Mouse (Mus musculus) neural tube, embryonic 12.5 days (tissue): ENCODE data around the gene Tbc1d8. TPM values are rescaled to one million over a fixed set of nuclear protein-coding genes. Genes with fewer than 3 reads are reported as not detected.

Source experiments
- ATAC-seq: fragments of 200-750 bp; cut with Nextera tagmentation; 2 replicates; pipeline ENCODE4 v1.8.0; 2017; ENCODE audit warnings: low read depth, mild to moderate bottlenecking, moderate TSS enrichment, moderate library complexity; ENCODE audit not compliant: low FRiP score
- H3K27ac ChIP-seq: fragments of 300-500 bp; sonication (generic); 2 replicates; pipeline ENCODE4 v1.5.1; 2016
- H3K27me3 ChIP-seq: fragments of 300-500 bp; sonication (generic); replicated peaks from 2 replicates; pipeline ENCODE4 v1.6.1; 2016; ENCODE audit warnings: mild to moderate bottlenecking
- H3K36me3 ChIP-seq: fragments of 300-500 bp; sonication (generic); 2 replicates; pipeline ENCODE4 v1.6.1; 2016; ENCODE audit warnings: mild to moderate bottlenecking
- H3K4me1 ChIP-seq: fragments of 300-500 bp; sonication (generic); 2 replicates; pipeline ENCODE4 v1.6.1; 2016
- H3K4me2 ChIP-seq: fragments of 300-500 bp; sonication (generic); replicated peaks from 2 replicates; pipeline ENCODE4 v1.6.1; 2016; ENCODE audit warnings: mild to moderate bottlenecking
- H3K4me3 ChIP-seq: fragments of 300-500 bp; sonication (generic); 2 replicates; pipeline ENCODE4 v1.5.1; 2016
- H3K9ac ChIP-seq: fragments of 300-500 bp; sonication (generic); 2 replicates; pipeline ENCODE4 v1.6.1; 2016; ENCODE audit warnings: mild to moderate bottlenecking
- H3K9me3 ChIP-seq: fragments of 300-500 bp; sonication (generic); 2 replicates; pipeline ENCODE4 v1.6.1; 2016; ENCODE audit warnings: mild to moderate bottlenecking
- WGBS: fragments of 180-500 bp; shearing (Covaris S2); methylation state at CpG from one replicate; pipeline ENCODE4 v1.1.7; 2016; 5-methylcytosine and 5-hydroxymethylcytosine counted together
- polyA plus RNA-seq: library from polyadenylated mRNA; unstranded; fragments of >200 nt; fragmentation: Nextera tagmentation; extraction: Ambion mirVana; gene quantifications from 2 replicates; pipeline ENCODE4 v1.2.1, GENCODE M21; 2016

Gene Tbc1d8
- polyA plus RNA-seq, 1 experiment from 2014 or later, result 9.5 TPM

GRCm38 (mm10) chr1:39367045-39367444, 111.5 kb downstream of the Tbc1d8 start:
- 28% methylated on average over 6 of the region's 6 CpGs for WGBS
- H3K4me2 ChIP-seq, result peak overlapping the region; percentile 89
- H3K4me3 ChIP-seq, result peak overlapping the region; percentile 59
- H3K27ac ChIP-seq, result no peak overlapping the region; the same call in 1 of the 2 replicates
- H3K9me3 ChIP-seq, result no peaks in the 10 kb centered on the region
- H3K9ac ChIP-seq, result peak overlapping the region; percentile 56
- peaks cover 25% of the 10 kb centered on the region for H3K36me3 ChIP-seq
- peak; percentile 38; the same call in 1 of the 2 replicates for ATAC-seq
- H3K4me1 ChIP-seq, result peaks cover 20% of the 10 kb centered on the region
- H3K27me3 ChIP-seq, result no peaks in the 10 kb centered on the region

- no peak for ATAC-seq
- 88% methylated on average over 1 of the region's 1 CpGs for WGBS
These were observed 113.0 kb downstream of the Tbc1d8 start for GRCm38 (mm10) chr1:39365562-39365961.

GRCm38 (mm10) chr1:39362515-39362893, 116.1 kb downstream of the Tbc1d8 start:
- Histone ChIP-seq H3K4me2 (no peak overlapping the region), H3K27me3 (0 out of 2 replicates have a peak, but pooled peaks cover 3% of the 10 kb centered on the region), H3K27ac (no peak overlapping the region), H3K36me3 (no peaks in the 10 kb centered on the region), H3K9ac (no peak overlapping the region), H3K4me1 (peaks cover 6% of the 10 kb centered on the region; the same call in 1 of the 2 replicates), H3K4me3 (no peak overlapping the region), H3K9me3 (no peaks in the 10 kb centered on the region)
- no peak for ATAC-seq
- WGBS, result 61% methylated on average over 7 of the region's 7 CpGs

More at GRCm38 (mm10) chr1:39365562-39365961, 113.0 kb downstream of the Tbc1d8 start:
- H3K9ac ChIP-seq, result no peak overlapping the region
- H3K27ac ChIP-seq, result no peak overlapping the region
- H3K4me1 ChIP-seq, result peaks cover 20% of the 10 kb centered on the region
- H3K36me3 ChIP-seq, result peaks cover 12% of the 10 kb centered on the region
- no peaks in the 10 kb centered on the region for H3K9me3 ChIP-seq
- H3K4me3 ChIP-seq, result no peak overlapping the region
- no peak overlapping the region for H3K4me2 ChIP-seq
- H3K27me3 ChIP-seq, result 0 out of 2 replicates have a peak, but pooled peaks cover 3% of the 10 kb centered on the region

- no peak overlapping the region for H3K27ac ChIP-seq
- H3K9me3 ChIP-seq, result no peaks in the 10 kb centered on the region
- peaks cover 4% of the 10 kb centered on the region; the same call in 1 of the 2 replicates for H3K4me1 ChIP-seq
- 0 out of 2 replicates have a peak, but pooled peaks cover 3% of the 10 kb centered on the region for H3K27me3 ChIP-seq
- no peaks in the 10 kb centered on the region for H3K36me3 ChIP-seq
- H3K9ac ChIP-seq, result 0 out of 2 replicates have a peak overlapping the region, but pooled peaks have one; percentile 21
- 41% methylated on average over 24 of the region's 24 CpGs for WGBS
- ATAC-seq, result no peak
- H3K4me2 ChIP-seq, result peak overlapping the region; percentile 53
- 0 out of 2 replicates have a peak overlapping the region, but pooled peaks have one; percentile 11 for H3K4me3 ChIP-seq
These were observed 116.6 kb downstream of the Tbc1d8 start for GRCm38 (mm10) chr1:39361754-39362514.

- Histone ChIP-seq H3K4me2 (no peak overlapping the region), H3K4me3 (no peak overlapping the region), H3K27ac (no peak overlapping the region), H3K9me3 (no peaks in the 10 kb centered on the region), H3K36me3 (no peaks in the 10 kb centered on the region), H3K9ac (no peak overlapping the region), H3K27me3 (no peaks in the 10 kb centered on the region), H3K4me1 (no peaks in the 10 kb centered on the region)
- no peak for ATAC-seq
- 86% methylated on average over 7 of the region's 7 CpGs for WGBS
These were observed 129.1 kb downstream of the Tbc1d8 start for GRCm38 (mm10) chr1:39349427-39349826.

GRCm38 (mm10) chr1:39349001-39349400, 129.6 kb downstream of the Tbc1d8 start:
- ATAC-seq, result no peak
- 66% methylated on average over 1 of the region's 1 CpGs for WGBS
- H3K9ac ChIP-seq, result no peak overlapping the region
- H3K4me2 ChIP-seq, result no peak overlapping the region
- H3K4me3 ChIP-seq, result no peak overlapping the region
- no peak overlapping the region for H3K27ac ChIP-seq
- no peaks in the 10 kb centered on the region for H3K27me3 ChIP-seq
- H3K4me1 ChIP-seq, result no peaks in the 10 kb centered on the region
- H3K36me3 ChIP-seq, result no peaks in the 10 kb centered on the region
- H3K9me3 ChIP-seq, result no peaks in the 10 kb centered on the region

- WGBS, result 68% methylated on average over 21 of the region's 21 CpGs
- no peak overlapping the region for H3K4me2 ChIP-seq
- H3K36me3 ChIP-seq, result no peaks in the 10 kb centered on the region
- no peak overlapping the region for H3K27ac ChIP-seq
- no peaks in the 10 kb centered on the region for H3K4me1 ChIP-seq
- no peak overlapping the region for H3K9ac ChIP-seq
- no peak for ATAC-seq
- H3K4me3 ChIP-seq, result no peak overlapping the region
- no peaks in the 10 kb centered on the region for H3K9me3 ChIP-seq
- no peaks in the 10 kb centered on the region for H3K27me3 ChIP-seq
These were observed 133.5 kb downstream of the Tbc1d8 start for GRCm38 (mm10) chr1:39344981-39345600.

- 81% methylated on average over 5 of the region's 5 CpGs for WGBS
- Histone ChIP-seq H3K27ac (no peak overlapping the region), H3K36me3 (no peaks in the 10 kb centered on the region), H3K9me3 (no peaks in the 10 kb centered on the region), H3K4me2 (no peak overlapping the region), H3K9ac (no peak overlapping the region), H3K27me3 (no peaks in the 10 kb centered on the region), H3K4me1 (no peaks in the 10 kb centered on the region), H3K4me3 (no peak overlapping the region)
- no peak for ATAC-seq
These were observed 135.3 kb downstream of the Tbc1d8 start for GRCm38 (mm10) chr1:39343242-39343641.

- Histone ChIP-seq H3K27me3 (no peaks in the 10 kb centered on the region), H3K4me2 (no peak overlapping the region), H3K27ac (no peak overlapping the region), H3K9ac (no peak overlapping the region), H3K4me1 (no peaks in the 10 kb centered on the region), H3K9me3 (no peaks in the 10 kb centered on the region), H3K36me3 (no peaks in the 10 kb centered on the region), H3K4me3 (no peak overlapping the region)
- no peak for ATAC-seq
- WGBS, result 85% methylated on average over 4 of the region's 4 CpGs
These were observed 136.7 kb downstream of the Tbc1d8 start for GRCm38 (mm10) chr1:39341807-39342206.

- Histone ChIP-seq H3K9ac (no peak overlapping the region), H3K27ac (no peak overlapping the region), H3K27me3 (no peaks in the 10 kb centered on the region; the same call in 1 of the 2 replicates), H3K4me2 (no peak overlapping the region), H3K4me3 (no peak overlapping the region), H3K36me3 (no peaks in the 10 kb centered on the region), H3K4me1 (peaks cover 4% of the 10 kb centered on the region; the same call in 1 of the 2 replicates), H3K9me3 (no peaks in the 10 kb centered on the region)
- no peak for ATAC-seq
- 28% methylated on average over 8 of the region's 8 CpGs for WGBS
These were observed 137.9 kb downstream of the Tbc1d8 start for GRCm38 (mm10) chr1:39340647-39341046.

GRCm38 (mm10) chr1:39340156-39340555, 138.4 kb downstream of the Tbc1d8 start:
- no peak overlapping the region for H3K4me2 ChIP-seq
- WGBS, result 90% methylated on average over 6 of the region's 6 CpGs
- no peak overlapping the region for H3K4me3 ChIP-seq
- H3K27me3 ChIP-seq, result no peaks in the 10 kb centered on the region; the same call in 1 of the 2 replicates
- H3K27ac ChIP-seq, result no peak overlapping the region
- H3K9ac ChIP-seq, result no peak overlapping the region
- no peaks in the 10 kb centered on the region for H3K36me3 ChIP-seq
- peaks cover 5% of the 10 kb centered on the region; the same call in 1 of the 2 replicates for H3K4me1 ChIP-seq
- H3K9me3 ChIP-seq, result no peaks in the 10 kb centered on the region
- ATAC-seq, result no peak

GRCm38 (mm10) chr1:39339455-39339854, 139.1 kb downstream of the Tbc1d8 start:
- H3K9me3 ChIP-seq, result no peaks in the 10 kb centered on the region
- H3K27me3 ChIP-seq, result no peaks in the 10 kb centered on the region; the same call in 1 of the 2 replicates
- H3K27ac ChIP-seq, result no peak overlapping the region
- H3K4me3 ChIP-seq, result no peak overlapping the region
- H3K4me2 ChIP-seq, result no peak overlapping the region
- no peak overlapping the region for H3K9ac ChIP-seq
- no peak for ATAC-seq
- 66% methylated on average over 5 of the region's 5 CpGs for WGBS
- peaks cover 5% of the 10 kb centered on the region; the same call in 1 of the 2 replicates for H3K4me1 ChIP-seq
- H3K36me3 ChIP-seq, result no peaks in the 10 kb centered on the region
